Mouse (Mus musculus) MEL (cell line): ENCODE data around the gene Tbc1d21. TPM values are rescaled to one million over a fixed set of nuclear protein-coding genes. Genes with fewer than 3 reads are reported as not detected.

ENCODE experiments used
- DNase-seq: peaks from one replicate; pipeline ENCODE4 v3.0.0; 2011; ENCODE audit warnings: low read depth, low spot score
- H3K27ac ChIP-seq: 2 replicates; pipeline ENCODE4 v1.5.1; 2012; ENCODE audit warnings: low read depth, mild to moderate bottlenecking, control low read depth, low read length, moderate library complexity; ENCODE audit not compliant: control insufficient read depth
- H3K27me3 ChIP-seq, 2 experiments: fragments of 150-350 bp in 1 of 2; sonication (generic) in 1 of 2; 2 replicates each; pipeline ENCODE4 v1.6.1; 2012; ENCODE audit warnings: low read length in 2 of 2, mild to moderate bottlenecking in 2 of 2, improper control_type of control experiment in 1 of 2, moderate library complexity in 1 of 2; ENCODE audit not compliant: insufficient read depth in 2 of 2, control insufficient read depth in 1 of 2
- H3K36me3 ChIP-seq, 2 experiments: 2 replicates each; pipeline ENCODE4 v1.6.1; 2012 to 2014; ENCODE audit warnings: low read length in 2 of 2, improper control_type of control experiment in 1 of 2, inconsistent platforms in 1 of 2, mild to moderate bottlenecking in 1 of 2; ENCODE audit not compliant: insufficient read depth in 2 of 2, control insufficient read depth in 1 of 2
- H3K4me1 ChIP-seq, 2 experiments: fragments of 150-350 bp in 1 of 2; sonication (generic) in 1 of 2; 2 replicates each; pipeline ENCODE4 v1.6.1; 2012; ENCODE audit warnings: low read length in 2 of 2, improper control_type of control experiment in 1 of 2, mild to moderate bottlenecking in 1 of 2; ENCODE audit not compliant: insufficient read depth in 2 of 2, control insufficient read depth in 1 of 2
- H3K4me3 ChIP-seq, 2 experiments: fragments of 150-350 bp in 1 of 2; sonication (generic) in 1 of 2; 2 replicates each; pipeline ENCODE4 v1.5.1; 2012; ENCODE audit warnings: low read depth in 2 of 2, low read length in 2 of 2, mild to moderate bottlenecking in 2 of 2, moderate library complexity in 2 of 2, control low read depth in 1 of 2, improper control_type of control experiment in 1 of 2; ENCODE audit not compliant: control insufficient read depth in 1 of 2, insufficient read depth in 1 of 2
- H3K79me2 ChIP-seq: 2 replicates; pipeline ENCODE4 v1.6.1; 2012; ENCODE audit warnings: mild to moderate bottlenecking, low read length, moderate library complexity; ENCODE audit not compliant: control insufficient read depth, poor library complexity, insufficient read depth
- H3K9ac ChIP-seq: 2 replicates; pipeline ENCODE4 v1.6.1; 2012; ENCODE audit warnings: low read depth, mild to moderate bottlenecking, control low read depth, low read length, moderate library complexity; ENCODE audit not compliant: control insufficient read depth, poor library complexity, severe bottlenecking
- H3K9me3 ChIP-seq: fragments of 150-350 bp; sonication (generic); replicated peaks from 2 replicates; pipeline ENCODE4 v1.6.1; 2012; ENCODE audit warnings: mild to moderate bottlenecking, low read length, improper control_type of control experiment, moderate library complexity; ENCODE audit not compliant: insufficient read depth
- BHLHE40 ChIP-seq: IDR thresholded peaks from 2 replicates; pipeline ENCODE4 v1.6.1; 2012; ENCODE audit warnings: low read depth, mild to moderate bottlenecking, inconsistent platforms, low read length, improper control_type of control experiment, borderline replicate concordance
- CHD1 ChIP-seq: IDR thresholded peaks from 2 replicates; pipeline ENCODE4 v1.6.1; 2012; ENCODE audit warnings: low read depth, mild to moderate bottlenecking, inconsistent platforms, low read length, improper control_type of control experiment
- CHD2 ChIP-seq: IDR thresholded peaks from 2 replicates; pipeline ENCODE4 v1.6.1; 2011; ENCODE audit warnings: low read length, improper control_type of control experiment
- CTCF ChIP-seq, 3 experiments: IDR thresholded peaks in 2 of 3; conservative IDR thresholded peaks in 1 of 3; 2 replicates each; pipeline ENCODE4 v1.5.1; 2011 to 2012; ENCODE audit warnings: low read length in 3 of 3, low read depth in 2 of 3, mild to moderate bottlenecking in 2 of 3, improper control_type of control experiment in 1 of 3, inconsistent platforms in 1 of 3, mixed read lengths in 1 of 3, moderate library complexity in 1 of 3; ENCODE audit not compliant: control insufficient read depth in 1 of 3, insufficient read depth in 1 of 3, poor library complexity in 1 of 3, severe bottlenecking in 1 of 3
- E2F4 ChIP-seq: IDR thresholded peaks from 2 replicates; pipeline ENCODE4 v1.6.1; 2011; ENCODE audit warnings: low read depth, low read length, improper control_type of control experiment, borderline replicate concordance
- EP300 ChIP-seq, 2 experiments: IDR thresholded peaks; 2 replicates each; pipeline ENCODE4 v1.6.1; 2011; ENCODE audit warnings: improper control_type of control experiment in 2 of 2, low read length in 2 of 2, low read depth in 1 of 2, mild to moderate bottlenecking in 1 of 2
- ETS1 ChIP-seq: IDR thresholded peaks from 2 replicates; pipeline ENCODE4 v1.6.1; 2012; ENCODE audit warnings: low read depth, mild to moderate bottlenecking, inconsistent platforms, low read length, improper control_type of control experiment, moderate library complexity
- GABPA ChIP-seq: IDR thresholded peaks from 2 replicates; pipeline ENCODE4 v1.6.1; 2012; ENCODE audit warnings: low read depth, mild to moderate bottlenecking, inconsistent platforms, low read length, improper control_type of control experiment, moderate library complexity
- GATA1 ChIP-seq: IDR thresholded peaks from 2 replicates; pipeline ENCODE4 v1.6.1; 2011; ENCODE audit warnings: low read depth, low read length, improper control_type of control experiment
- HCFC1 ChIP-seq: IDR thresholded peaks from 2 replicates; pipeline ENCODE4 v1.6.1; 2012; ENCODE audit warnings: low read depth, mild to moderate bottlenecking, inconsistent platforms, low read length, improper control_type of control experiment, moderate library complexity
- JUND ChIP-seq: IDR thresholded peaks from 2 replicates; pipeline ENCODE4 v1.6.1; 2011; ENCODE audit warnings: low read depth, mild to moderate bottlenecking, improper control_type of control experiment, low read length
- KAT2A ChIP-seq: conservative IDR thresholded peaks from 2 replicates; pipeline ENCODE4 v1.6.1; 2012; ENCODE audit warnings: low read depth, low read length, improper control_type of control experiment, inconsistent platforms
- MAFK ChIP-seq: IDR thresholded peaks from 2 replicates; pipeline ENCODE4 v1.6.1; 2011; ENCODE audit warnings: low read depth, mild to moderate bottlenecking, low read length, improper control_type of control experiment, borderline replicate concordance
- MAX ChIP-seq: IDR thresholded peaks from 2 replicates; pipeline ENCODE4 v1.6.1; 2011; ENCODE audit warnings: low read length, improper control_type of control experiment
- MAZ ChIP-seq: IDR thresholded peaks from 2 replicates; pipeline ENCODE4 v1.6.1; 2012; ENCODE audit warnings: low read depth, mild to moderate bottlenecking, inconsistent platforms, low read length, improper control_type of control experiment
- MEF2A ChIP-seq: IDR thresholded peaks from 2 replicates; pipeline ENCODE4 v1.6.1; 2014; ENCODE audit warnings: low read depth, mild to moderate bottlenecking, inconsistent platforms, low read length, improper control_type of control experiment; ENCODE audit not compliant: poor library complexity, insufficient replicate concordance, severe bottlenecking; ENCODE audit errors: extremely low read depth
- MXI1 ChIP-seq: IDR thresholded peaks from 2 replicates; pipeline ENCODE4 v1.6.1; 2011; ENCODE audit warnings: mild to moderate bottlenecking, low read depth, low read length, improper control_type of control experiment
- MYB ChIP-seq: IDR thresholded peaks from 2 replicates; pipeline ENCODE4 v1.6.1; 2011; ENCODE audit warnings: mild to moderate bottlenecking, low read depth, low read length, improper control_type of control experiment
- MYC ChIP-seq: IDR thresholded peaks from 2 replicates; pipeline ENCODE4 v1.6.1; 2011; ENCODE audit warnings: low read depth, mild to moderate bottlenecking, low read length, improper control_type of control experiment, moderate library complexity
- NELFE ChIP-seq: IDR thresholded peaks from 2 replicates; pipeline ENCODE4 v1.6.1; 2011; ENCODE audit warnings: low read depth, low read length, improper control_type of control experiment
- NRF1 ChIP-seq: IDR thresholded peaks from 2 replicates; pipeline ENCODE4 v1.6.1; 2014; ENCODE audit warnings: low read depth, mild to moderate bottlenecking, inconsistent platforms, low read length, improper control_type of control experiment, moderate library complexity; ENCODE audit not compliant: poor library complexity, insufficient read depth, severe bottlenecking
- POLR2A ChIP-seq, 2 experiments: IDR thresholded peaks; 2 replicates each; pipeline ENCODE4 v1.6.1; 2011 to 2012; ENCODE audit warnings: low read length in 2 of 2, mild to moderate bottlenecking in 2 of 2, control low read depth in 1 of 2, improper control_type of control experiment in 1 of 2, low read depth in 1 of 2, moderate library complexity in 1 of 2; ENCODE audit not compliant: control insufficient read depth in 1 of 2, insufficient read depth in 1 of 2, poor library complexity in 1 of 2
- POLR2AphosphoS2 ChIP-seq: IDR thresholded peaks from 2 replicates; pipeline ENCODE4 v1.6.1; 2011; ENCODE audit warnings: low read length, improper control_type of control experiment
- POLR2AphosphoS5 ChIP-seq: IDR thresholded peaks from 2 replicates; pipeline ENCODE4 v1.6.1; 2012; ENCODE audit warnings: low read depth, borderline replicate concordance, mild to moderate bottlenecking, inconsistent platforms, low read length, moderate library complexity, mixed read lengths
- RAD21 ChIP-seq: IDR thresholded peaks from 2 replicates; pipeline ENCODE4 v1.6.1; 2011; ENCODE audit warnings: mild to moderate bottlenecking, low read depth, low read length, improper control_type of control experiment
- RCOR1 ChIP-seq: IDR thresholded peaks from 2 replicates; pipeline ENCODE4 v1.6.1; 2012; ENCODE audit warnings: low read depth, mild to moderate bottlenecking, inconsistent platforms, low read length, improper control_type of control experiment
- SIN3A ChIP-seq: IDR thresholded peaks from 2 replicates; pipeline ENCODE4 v1.6.1; 2012; ENCODE audit warnings: low read length, improper control_type of control experiment, inconsistent platforms
- SMC3 ChIP-seq: IDR thresholded peaks from 2 replicates; pipeline ENCODE4 v1.6.1; 2011; ENCODE audit warnings: low read depth, low read length, improper control_type of control experiment
- TAL1 ChIP-seq: IDR thresholded peaks from 2 replicates; pipeline ENCODE4 v1.6.1; 2012; ENCODE audit warnings: mild to moderate bottlenecking, inconsistent platforms, low read length, moderate library complexity, mixed read lengths
- TBP ChIP-seq: IDR thresholded peaks from 2 replicates; pipeline ENCODE4 v1.8.0; 2011; ENCODE audit warnings: low read depth, low read length, improper control_type of control experiment
- TCF12 ChIP-seq: IDR thresholded peaks from 2 replicates; pipeline ENCODE4 v1.6.1; 2014; ENCODE audit warnings: low read depth, mild to moderate bottlenecking, inconsistent platforms, low read length, improper control_type of control experiment, moderate library complexity
- UBTF ChIP-seq: IDR thresholded peaks from 2 replicates; pipeline ENCODE4 v1.6.1; 2012; ENCODE audit warnings: low read depth, mild to moderate bottlenecking, inconsistent platforms, low read length, improper control_type of control experiment, moderate library complexity, borderline replicate concordance; ENCODE audit not compliant: insufficient read depth
- USF2 ChIP-seq, 2 experiments: IDR thresholded peaks; 2 replicates each; pipeline ENCODE4 v1.6.1; 2011 to 2012; ENCODE audit warnings: improper control_type of control experiment in 2 of 2, low read length in 2 of 2, borderline replicate concordance in 1 of 2, inconsistent platforms in 1 of 2, low read depth in 1 of 2, mild to moderate bottlenecking in 1 of 2; ENCODE audit not compliant: insufficient read depth in 1 of 2
- ZC3H11A ChIP-seq: IDR thresholded peaks from 2 replicates; pipeline ENCODE4 v1.6.1; 2012; ENCODE audit warnings: low read depth, mild to moderate bottlenecking, inconsistent platforms, low read length, improper control_type of control experiment
- ZKSCAN1 ChIP-seq: IDR thresholded peaks from 2 replicates; pipeline ENCODE4 v1.6.1; 2012; ENCODE audit warnings: low read depth, mild to moderate bottlenecking, inconsistent platforms, low read length, improper control_type of control experiment, moderate library complexity
- ZMIZ1 ChIP-seq: IDR thresholded peaks from 2 replicates; pipeline ENCODE4 v1.6.1; 2012; ENCODE audit warnings: low read depth, mild to moderate bottlenecking, inconsistent platforms, low read length, improper control_type of control experiment, moderate library complexity
- ZNF384 ChIP-seq: IDR thresholded peaks from 2 replicates; pipeline ENCODE4 v1.6.1; 2012; ENCODE audit warnings: low read depth, mild to moderate bottlenecking, inconsistent platforms, low read length, improper control_type of control experiment
- polyA plus RNA-seq, 2 experiments: library from polyadenylated mRNA; stranded (reverse) in 1 of 2; unstranded in 1 of 2; fragments of >175 nt in 1 of 2; fragments of >200 nt in 1 of 2; gene quantifications; 2 replicates each; pipeline versions ENCODE4 v1.2.1 to v1.2.4; 2012; ENCODE audit warnings: low replicate concordance in 2 of 2, low read depth in 1 of 2; ENCODE audit not compliant: insufficient read length in 2 of 2, insufficient read depth in 1 of 2, missing spikeins in 1 of 2
- total RNA-seq: library from RNA; depleted of rRNA; stranded (reverse); fragments of 300-350 nt; gene quantifications from 2 replicates; pipeline ENCODE4 v1.2.3, GENCODE M21; 2012

Tbc1d21 gene
- total and polyA plus RNA-seq, 3 experiments = 0.13 TPM; not detected in 2

DNA sequence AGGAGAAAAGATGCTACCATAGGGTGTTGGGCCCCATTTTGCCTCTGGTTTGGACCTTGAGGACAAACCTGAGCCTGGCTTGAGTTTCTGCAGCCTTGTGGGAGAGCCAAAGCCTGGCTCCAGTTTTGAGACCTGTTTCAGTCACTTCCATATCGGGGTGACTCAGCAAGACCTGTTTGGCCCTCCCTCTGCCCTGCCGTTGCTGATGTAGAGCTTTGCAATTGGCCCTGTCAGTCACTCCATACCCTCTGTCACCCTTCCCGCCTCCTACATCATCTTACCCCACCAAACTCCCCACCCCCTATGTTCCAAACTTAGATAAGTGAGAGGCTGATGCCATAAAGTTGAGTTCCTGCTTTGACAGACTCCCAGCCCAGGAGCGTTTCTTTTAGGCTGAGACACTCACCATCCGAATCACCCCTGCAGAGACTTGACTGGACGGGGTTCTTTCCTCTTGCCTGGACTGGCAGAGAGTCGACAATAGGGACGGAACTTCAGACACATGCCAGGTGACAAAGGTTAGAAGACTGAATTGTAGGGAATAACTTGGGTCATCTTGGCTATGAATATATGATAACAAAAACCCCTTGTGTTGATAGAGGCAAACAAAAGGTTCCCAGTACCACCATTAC lies 33.5 kb downstream of the Tbc1d21 start:
- Histone ChIP-seq H3K9ac (peak overlapping the region; percentile 69), H3K4me1 (peaks cover 5 to 9% of the 10 kb centered on the region in 2 experiments), H3K27me3 (no peaks in the 10 kb centered on the region), H3K9me3 (no peaks in the 10 kb centered on the region), H3K27ac (peak overlapping the region; percentile 95), H3K79me2 (no peaks in the 10 kb centered on the region), H3K4me3 (peak overlapping the region; percentile 58 to 61), H3K36me3 (peaks cover 0 to 21% of the 10 kb centered on the region in 2 experiments; a peak in 2 of 4 replicates)
- peak; percentile 96 for DNase-seq
- no peak for TF ChIP-seq RAD21
- no peak for TF ChIP-seq JUND
- TF ChIP-seq POLR2AphosphoS5 = no peak
- TF ChIP-seq MXI1 = no peak
- no peak for TF ChIP-seq KAT2A
- TF ChIP-seq UBTF = no peak
- TF ChIP-seq CHD1 = no peak
- peak; percentile 95 for TF ChIP-seq TBP
- TF ChIP-seq ETS1 = peak; percentile 77
- no peak for TF ChIP-seq SMC3
- no peak for TF ChIP-seq E2F4
- TF ChIP-seq CTCF (IDR thresholded peaks at IDR 0.05 in 2 of 3, conservative IDR thresholded peaks at IDR 0.05 in 1 of 3; ENCODE audit: control insufficient read depth in 1 of 3, insufficient read depth in 1 of 3, low read depth in 2 of 3, low read length in 3 of 3, poor library complexity in 1 of 3, severe bottlenecking in 1 of 3) = no peak
- TF ChIP-seq MAX = no peak
- peak; percentile 35; the same call in 1 of the 2 replicates for TF ChIP-seq SIN3A
- peak in 1 of 2 experiments; percentile 73; a peak in 2 of 4 replicates for TF ChIP-seq EP300 (IDR thresholded peaks at IDR 0.05; ENCODE audit: low read depth in 1 of 2, low read length in 2 of 2)
- no peak for TF ChIP-seq HCFC1
- no peak for TF ChIP-seq TAL1
- no peak for TF ChIP-seq ZC3H11A
- TF ChIP-seq USF2 (IDR thresholded peaks at IDR 0.05; ENCODE audit: borderline replicate concordance in 1 of 2, insufficient read depth in 1 of 2, low read depth in 1 of 2, low read length in 2 of 2) = no peak
- TF ChIP-seq NELFE = peak; percentile 83
- TF ChIP-seq MYC = no peak
- no peak for TF ChIP-seq ZMIZ1
- no peak for TF ChIP-seq MEF2A
- TF ChIP-seq MAZ = no peak
- no peak for TF ChIP-seq CHD2
- TF ChIP-seq RCOR1 = no peak
- TF ChIP-seq GATA1 = peak; percentile 54; the same call in 1 of the 2 replicates
- no peak for TF ChIP-seq MYB
- peak; percentile 94 for TF ChIP-seq GABPA
- no peak for TF ChIP-seq MAFK
- TF ChIP-seq ZKSCAN1 = no peak
- no peak for TF ChIP-seq BHLHE40
- peak; percentile 85; the same call in 1 of the 2 replicates for TF ChIP-seq POLR2AphosphoS2
- TF ChIP-seq ZNF384 = no peak
- peak; percentile 58 to 97; a peak in 3 of 4 replicates for TF ChIP-seq POLR2A (IDR thresholded peaks at IDR 0.05; ENCODE audit: control insufficient read depth in 1 of 2, insufficient read depth in 1 of 2, low read depth in 1 of 2, low read length in 2 of 2, poor library complexity in 1 of 2)
- TF ChIP-seq TCF12 = peak; percentile 30; the same call in 1 of the 2 replicates
- TF ChIP-seq NRF1 = no peak
